Mouse (Mus musculus) retina, postnatal 7 days (tissue): ENCODE data around the gene Wdr49.

Experiments used
- DNase-seq: peaks from one replicate; pipeline ENCODE4 v3.0.0-alpha.2; 2012; ENCODE audit warnings: low read depth, low spot score

The Wdr49 gene

DNA sequence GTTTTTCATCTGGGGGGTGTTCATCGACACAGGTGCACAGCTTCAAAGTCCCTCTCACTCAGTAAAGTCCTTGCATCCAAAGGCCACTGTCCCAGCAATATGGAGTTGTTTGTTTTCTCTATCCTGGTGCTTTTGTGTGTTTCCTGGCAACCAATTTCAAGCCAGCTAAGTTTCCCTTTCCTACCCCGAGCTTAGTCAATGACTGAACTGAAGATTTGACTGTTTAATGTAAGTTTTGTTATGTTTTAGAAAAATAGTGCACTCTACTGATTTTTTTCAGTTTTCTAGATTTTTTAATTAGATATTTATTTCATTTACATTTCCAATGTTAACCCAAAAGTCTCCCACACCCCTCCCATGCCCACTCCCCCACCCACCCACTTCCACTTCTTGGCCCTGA, at the start of gene Wdr49:
Gene Wdr49, minus strand, starts transcription at position 101 of the 400 bp plus-strand sequence.
- DNase-seq, result no peak

DNA sequence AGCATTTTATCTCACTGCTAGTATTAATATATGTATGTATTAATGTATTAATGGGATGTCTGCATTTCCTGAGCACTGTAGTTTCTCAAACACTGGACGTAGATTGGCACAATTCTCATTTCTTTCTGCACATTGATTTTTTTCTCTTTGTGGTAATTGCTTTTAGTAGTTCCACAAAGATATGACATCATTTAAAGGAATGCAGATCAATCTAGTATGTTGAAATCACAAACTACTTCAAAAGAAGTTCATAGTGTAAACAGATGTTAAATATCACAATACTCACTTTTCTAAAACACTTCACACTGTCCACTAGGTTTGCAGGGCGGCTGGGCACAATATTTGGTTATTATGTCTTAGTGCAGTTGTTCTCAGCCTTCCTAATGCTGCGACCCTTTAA, 49.1 kb upstream of the Wdr49 start:
- no peak for DNase-seq

DNA sequence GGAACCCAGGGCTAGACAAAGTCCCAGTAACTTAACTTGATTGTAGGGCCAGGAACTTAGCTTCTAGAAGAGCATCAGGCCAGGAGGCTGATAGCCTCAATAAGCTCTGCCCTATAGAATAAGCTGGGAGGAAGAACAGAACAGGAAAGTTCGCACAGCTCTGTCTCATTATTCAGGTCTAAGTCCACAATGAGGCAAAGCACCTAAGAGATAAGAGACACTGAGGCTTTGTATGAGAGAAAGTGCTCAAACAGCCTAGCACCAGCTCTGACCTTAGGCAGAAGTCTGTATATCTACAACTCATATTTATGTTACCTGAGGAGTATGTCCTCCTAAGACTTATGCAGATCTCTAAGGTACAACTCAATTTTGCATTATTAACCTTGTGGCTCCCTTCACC, 40.6 kb upstream of the Wdr49 start:
- DNase-seq, result no peak

DNA sequence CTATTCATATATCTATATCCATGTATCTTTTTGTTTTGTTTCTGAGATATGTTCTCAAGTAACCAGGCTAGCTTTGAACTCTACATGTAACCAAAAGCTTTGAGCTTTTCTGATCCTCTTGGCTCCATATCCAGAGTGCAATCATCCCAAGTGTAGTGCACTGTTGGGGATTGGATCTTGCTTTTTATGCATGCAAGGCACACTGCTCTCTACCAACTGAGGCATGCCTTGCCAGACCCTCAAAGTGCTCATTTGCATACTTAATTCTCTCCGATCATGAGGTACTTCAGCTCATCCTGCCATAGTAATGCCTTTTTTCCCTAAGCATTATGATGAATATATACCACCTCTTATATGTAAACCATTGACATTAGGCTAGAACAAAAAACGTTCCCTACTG, 39.4 kb upstream of the Wdr49 start:
- no peak for DNase-seq

DNA sequence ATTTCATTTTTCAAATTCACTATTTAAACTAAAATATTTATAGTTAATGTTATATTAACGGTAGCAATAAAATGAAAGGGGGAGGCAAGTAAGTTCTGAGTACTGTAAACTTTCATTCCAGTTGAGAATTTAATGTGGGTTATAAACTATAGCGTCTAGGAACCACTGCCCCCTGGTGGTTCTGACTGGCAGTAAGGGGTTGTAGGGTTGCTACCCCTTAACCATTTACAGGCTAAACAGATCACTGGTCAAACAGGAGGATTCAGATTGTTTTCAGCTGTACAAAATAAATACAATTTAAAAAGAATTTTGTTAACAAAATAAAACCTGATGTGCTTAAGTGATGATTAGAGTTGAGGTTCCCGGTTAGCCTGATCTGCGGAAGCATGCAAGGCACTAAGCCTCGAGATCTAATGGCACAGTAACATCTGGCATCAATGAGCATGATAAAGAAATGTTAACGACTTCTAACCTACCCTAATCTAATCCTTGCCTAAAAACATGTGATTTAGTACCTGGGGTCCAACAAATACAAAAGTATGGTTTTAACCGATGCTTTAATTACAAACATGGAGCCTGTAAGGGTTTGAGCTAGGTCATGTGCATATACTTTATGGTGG, 35.8 kb upstream of the Wdr49 start:
- DNase-seq, result peak; percentile 0

DNA sequence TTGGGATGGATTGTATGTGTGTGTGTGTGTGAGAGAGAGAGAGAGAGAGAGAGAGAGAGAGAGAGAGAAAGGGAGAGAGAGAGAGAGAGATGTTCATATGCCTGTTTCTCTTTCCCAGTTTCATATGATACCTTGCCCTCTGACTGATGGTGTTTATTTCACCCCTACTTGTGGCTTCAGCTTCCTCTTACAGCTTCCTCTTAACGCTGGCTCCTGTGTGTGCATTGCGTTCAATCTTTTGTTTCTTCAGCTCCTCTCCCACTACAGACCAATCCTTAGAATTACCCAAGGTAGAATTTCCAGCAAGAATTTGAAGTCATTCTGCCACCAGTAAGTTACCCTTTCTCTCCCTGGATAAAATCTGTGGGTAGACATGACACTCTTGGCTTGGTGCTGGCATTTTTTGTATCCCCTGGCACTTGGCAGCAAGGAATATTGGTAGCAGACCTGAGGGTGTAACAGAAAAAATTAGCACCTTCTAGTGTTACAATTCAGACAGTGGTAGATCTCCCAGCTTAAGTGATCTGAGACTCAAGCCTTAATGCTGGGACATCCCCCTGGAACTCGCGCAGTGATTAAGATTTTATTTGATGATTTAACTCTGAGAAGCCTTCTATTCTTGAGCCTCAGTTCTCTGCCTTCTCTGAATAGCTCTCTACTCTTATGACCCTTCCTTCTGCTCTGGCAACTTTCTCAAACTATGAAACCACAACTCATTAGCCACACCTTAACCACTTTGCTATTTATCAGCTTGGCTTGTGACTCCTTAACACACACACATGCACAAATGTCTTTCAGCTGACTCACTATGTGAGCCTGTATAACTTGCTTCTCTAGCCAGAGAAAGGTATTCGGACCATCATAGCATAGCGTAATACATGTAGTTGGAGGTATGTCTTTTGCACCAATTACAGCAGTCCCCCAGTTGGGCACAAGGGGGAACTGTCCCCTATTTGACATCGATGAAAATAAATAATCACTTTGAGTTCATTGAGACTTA, 17.3 kb upstream of the Wdr49 start:
- no peak for DNase-seq

DNA sequence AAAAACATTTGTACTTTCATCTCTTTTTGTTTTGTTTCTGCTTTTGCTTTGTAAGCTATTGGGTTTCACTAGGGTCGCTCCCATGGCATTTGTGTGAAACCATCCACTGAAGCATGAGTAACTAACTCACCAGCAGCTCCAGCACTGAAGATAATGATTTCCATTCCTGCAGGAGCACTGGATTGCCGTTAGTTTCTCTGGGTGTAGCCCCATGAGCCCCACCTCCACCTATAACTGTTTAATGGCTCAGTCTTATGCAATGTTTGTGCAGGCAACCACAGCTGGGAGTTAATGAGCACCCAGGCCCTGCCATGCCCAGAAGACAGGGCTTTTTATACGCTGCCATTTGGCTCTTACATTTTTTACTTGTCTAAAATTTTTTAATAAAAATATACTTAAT, 11.0 kb upstream of the Wdr49 start:
- DNase-seq, result no peak

DNA sequence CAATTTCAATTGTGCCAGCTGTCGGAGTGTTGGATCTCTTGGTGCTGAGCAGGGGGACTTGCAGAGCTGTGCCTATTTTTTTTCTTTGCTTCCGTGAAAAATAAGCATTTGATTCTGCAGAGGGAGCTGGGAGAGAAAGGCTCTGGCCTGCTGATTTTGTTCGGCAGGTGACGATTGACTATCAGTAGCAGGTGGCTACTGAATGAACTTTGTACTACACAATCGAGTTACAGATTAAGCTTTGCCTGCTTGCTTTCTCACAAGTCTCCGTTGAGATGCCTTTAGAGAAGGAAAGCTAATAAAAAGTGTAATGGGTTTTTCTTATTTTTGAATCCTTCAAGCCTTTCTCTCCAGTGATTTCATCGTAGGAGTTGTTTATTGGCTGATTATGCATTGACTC, 6.8 kb downstream of the Wdr49 start:
- DNase-seq, result no peak

DNA sequence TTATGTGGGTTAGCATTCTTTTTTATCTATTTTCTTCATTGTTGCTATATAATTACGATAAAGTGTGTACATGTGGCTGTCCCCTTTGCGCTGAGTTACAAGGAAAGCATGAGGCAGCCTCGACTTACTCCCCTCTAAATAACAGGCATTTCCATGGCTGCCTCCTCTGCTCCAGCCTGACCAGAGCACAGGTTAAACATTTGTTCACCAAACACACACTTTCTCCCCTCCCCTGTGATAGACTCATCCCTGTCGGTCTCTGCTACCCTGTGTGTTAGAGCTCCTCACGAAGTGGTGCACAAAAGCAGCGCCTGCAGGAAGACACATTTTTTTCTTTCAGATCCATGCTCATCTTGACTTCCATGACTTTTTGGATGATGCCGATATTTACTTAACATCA, 7.3 kb downstream of the Wdr49 start:
- no peak for DNase-seq

DNA sequence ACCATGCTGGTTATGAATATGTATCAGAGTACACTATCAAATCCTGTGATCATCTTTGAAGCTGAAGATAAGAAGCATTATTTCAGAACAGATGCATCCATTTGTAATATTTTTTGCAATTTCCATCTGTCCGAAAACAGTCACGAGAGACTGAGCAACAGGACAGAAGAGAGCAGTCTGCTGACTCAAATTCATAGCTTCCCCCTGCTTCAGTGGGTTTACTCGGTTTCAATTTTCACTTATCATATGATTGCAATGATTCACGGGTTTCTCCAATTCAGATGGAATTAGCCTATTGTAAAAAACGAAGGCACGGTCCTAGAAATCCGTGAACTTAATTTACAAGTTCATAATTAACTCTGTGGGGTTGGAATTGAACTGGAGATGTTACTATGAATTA, 13.8 kb downstream of the Wdr49 start:
- DNase-seq, result no peak

DNA sequence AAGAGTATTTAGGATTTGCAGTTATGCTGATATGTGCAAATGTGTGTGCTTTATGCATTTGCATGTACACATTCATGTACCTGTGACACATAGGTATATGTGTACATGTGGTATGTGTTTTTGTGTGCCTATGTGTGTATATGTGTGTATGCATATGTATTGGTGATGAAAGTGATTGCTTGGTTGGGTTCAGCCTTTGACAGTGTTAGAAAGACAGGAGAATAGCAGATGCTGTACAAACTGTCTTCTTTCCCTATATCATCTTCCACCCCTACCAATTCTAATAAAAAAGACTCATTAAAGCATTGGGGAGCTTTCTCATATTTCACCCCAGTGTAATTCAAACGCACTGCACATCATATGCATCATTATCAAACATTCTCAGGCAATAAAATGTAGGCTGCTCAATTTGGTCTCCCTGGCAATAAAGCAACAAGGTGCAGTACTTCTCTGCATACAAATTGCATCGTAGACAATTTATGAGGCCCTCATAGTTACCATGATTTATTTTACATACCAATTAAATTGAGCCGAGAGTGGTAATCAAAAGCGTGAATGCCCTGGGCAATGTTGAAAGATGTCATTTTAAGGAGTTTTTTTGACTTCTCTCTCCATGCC, 51.3 kb downstream of the Wdr49 start:
- DNase-seq, result no peak

DNA sequence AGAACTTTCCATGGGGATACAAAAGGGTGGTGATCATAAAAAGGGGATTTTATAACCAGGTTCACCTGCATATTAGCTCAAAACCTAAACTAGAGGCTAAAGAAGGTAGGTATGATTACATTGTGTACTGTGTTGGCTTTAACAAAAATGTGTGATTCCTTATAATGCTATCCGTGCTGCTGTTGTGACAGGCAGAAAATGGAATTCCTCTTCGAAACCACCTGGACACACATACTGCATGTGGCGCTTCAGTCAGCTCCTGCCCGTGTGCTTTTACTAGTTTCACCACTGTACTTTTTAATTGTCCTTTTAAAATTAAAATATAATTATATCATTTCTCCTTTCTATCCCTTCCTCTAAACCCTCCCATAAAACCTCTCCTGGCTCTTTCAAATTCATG, 86.0 kb downstream of the Wdr49 start:
- DNase-seq, result no peak

DNA sequence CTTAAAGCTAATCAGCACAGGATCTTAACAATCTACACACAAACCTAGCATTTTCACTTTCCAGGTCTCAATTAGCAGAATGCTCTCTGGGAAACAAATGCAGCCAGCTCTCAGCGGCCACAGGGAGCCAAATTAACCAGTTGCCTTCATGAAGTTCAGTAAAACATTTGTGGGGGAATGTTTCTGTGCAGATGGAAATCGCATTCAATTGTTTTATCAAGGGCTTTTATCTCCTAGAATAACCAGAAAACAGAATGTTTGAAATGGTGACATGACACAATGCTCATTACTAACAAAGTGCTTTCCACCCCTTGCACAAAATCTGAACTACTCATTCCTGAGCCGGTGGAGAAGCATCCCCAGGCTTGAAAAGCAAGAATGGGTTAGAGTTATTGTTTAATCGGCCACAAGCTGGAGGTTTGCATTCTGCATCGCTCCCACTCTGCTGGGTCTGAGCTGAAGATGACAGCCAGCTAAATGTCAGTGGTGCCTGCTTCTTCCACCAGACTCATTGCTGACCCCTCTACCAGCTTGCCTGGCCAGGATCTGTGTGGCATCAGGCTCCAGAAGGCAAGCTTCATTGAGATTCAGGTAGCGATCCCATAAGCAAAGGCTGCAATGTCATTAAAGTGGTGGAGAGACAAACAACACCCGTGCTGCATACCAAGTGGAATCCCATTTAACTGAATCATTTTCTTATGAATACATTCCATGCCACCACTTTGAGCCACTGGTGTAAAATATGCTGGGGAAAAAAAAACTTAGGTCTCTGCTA, 86.6 kb downstream of the Wdr49 start:
- DNase-seq, result no peak

DNA sequence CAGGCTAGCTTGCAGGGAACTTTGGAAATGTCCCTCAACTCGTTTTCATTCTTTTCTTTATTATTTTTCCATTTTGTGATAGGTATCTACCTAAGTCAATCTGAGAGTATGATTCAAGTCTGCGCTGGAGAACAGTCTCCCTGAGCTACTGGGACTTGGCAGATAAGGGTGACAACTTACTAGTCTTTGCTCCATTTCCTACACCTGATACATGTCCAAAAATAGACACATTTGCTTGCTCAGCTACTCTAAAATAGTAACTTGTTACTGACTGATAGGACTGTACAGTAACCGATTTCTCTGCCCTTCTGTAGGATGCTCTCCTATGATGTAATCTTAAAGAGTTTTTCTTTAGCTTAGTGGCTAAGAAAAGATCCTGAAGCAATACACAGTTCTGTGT, 87.5 kb downstream of the Wdr49 start:
- no peak for DNase-seq

DNA sequence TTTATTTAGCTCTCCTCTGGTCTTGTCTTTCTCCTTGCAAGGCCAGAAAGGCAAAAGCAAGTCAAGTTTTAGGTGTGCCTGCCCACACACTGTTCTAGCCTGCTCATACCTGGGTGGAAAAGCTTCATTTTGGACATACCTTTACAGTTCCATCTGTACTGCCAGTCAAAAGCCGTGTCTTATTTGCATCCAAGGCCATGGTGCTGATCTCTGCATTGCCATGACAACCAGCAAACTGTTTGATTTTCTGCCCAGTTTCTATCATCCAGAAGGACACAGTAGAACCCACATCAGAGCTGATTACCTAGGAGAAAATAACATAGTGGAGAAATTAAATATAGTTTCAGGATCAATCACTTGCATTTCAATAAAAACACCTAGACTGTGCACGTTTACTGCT, 100.2 kb downstream of the Wdr49 start:
- no peak for DNase-seq

DNA sequence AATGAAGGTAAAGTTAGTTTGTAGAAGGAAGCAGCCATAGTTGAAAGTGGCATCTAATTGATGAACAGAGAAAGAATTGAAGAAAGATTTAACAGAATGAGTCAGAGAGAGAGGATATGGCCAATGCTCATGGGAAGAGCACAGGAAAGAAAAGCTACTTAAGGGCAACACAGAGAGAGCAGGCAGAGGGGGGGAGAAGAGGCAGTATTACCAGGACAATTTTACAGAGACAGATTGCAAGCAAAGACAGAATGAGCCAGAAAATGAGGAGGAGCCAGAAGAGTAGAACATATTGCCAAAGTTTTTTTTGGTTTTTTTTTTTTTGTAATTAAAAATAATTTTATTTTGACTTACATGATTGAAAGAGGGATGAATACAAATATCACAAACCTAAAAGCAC, 128.0 kb downstream of the Wdr49 start:
- no peak for DNase-seq

DNA sequence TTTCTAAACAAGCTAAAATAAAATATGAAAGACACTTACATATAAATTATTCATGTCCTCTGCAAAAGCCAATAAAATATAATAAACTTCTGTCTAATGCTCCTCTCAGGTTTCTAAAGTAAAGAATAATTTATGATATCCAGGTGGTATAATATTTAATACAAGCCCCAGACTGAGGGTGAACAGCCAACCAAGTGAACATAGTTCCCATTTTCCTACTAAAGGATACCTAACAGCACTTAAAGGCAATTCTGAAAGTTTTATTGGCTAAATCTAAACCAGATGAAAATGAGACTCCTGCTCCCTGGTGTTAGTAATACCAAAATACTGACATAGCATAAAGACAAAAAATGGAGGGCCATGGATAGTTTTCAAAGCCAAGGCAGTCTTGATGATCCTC, 144.8 kb downstream of the Wdr49 start:
- no peak for DNase-seq

DNA sequence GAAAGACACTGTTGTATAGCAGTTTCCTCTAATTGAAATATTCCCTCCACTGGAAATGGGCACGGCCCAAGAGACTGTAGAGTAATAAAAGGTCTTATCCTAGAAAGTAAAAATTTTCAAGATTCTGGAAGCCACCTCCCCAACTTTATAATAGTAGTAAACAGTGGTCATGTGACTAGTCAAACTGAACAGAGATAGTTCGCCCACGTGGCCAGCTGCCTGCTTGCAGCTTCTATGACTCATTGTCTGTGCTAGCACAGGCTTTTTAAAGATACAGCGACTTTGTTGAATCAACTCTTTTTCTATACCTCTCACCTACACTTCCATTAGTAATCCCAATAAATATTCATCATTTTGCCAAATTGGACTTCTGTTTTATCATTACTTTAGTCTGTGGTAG, 161.0 kb downstream of the Wdr49 start:
- no peak for DNase-seq

DNA sequence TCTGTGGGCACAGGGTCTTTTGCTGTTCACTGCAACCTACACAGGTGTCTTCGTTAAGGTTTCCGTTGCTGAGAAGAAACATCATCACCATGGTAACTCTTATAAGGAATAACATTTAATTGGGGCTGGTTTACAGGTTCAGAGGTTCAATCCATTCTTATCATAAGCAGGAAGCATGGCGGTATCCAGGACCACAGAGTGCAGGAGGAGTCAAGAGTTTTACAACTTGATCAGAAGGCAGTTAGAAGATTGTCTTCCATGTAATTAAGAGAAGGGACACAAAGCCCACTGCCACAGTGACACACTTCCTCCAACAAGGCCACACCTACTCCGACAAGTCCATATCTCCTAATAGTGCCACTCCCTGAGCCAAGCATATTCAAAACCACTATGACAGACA, 173.1 kb downstream of the Wdr49 start:
- DNase-seq, result no peak

DNA sequence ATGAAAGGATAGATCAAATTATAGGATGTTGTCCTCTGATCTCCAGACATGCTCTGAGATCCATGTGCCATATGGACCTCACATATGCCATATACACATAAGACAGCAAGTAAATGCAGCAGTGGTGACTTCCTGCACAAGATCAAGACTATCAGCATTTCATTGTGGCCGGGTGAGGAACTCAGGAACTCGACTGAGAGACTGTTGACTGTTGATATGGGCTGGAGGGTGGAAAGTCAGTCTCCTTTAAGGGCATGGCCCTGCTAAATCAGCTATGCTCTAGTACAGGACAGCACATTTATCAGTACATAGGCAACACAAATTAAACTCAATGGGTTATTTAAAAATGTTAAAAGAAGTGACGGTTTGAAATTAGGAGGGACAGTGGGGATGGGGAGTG, 173.7 kb downstream of the Wdr49 start:
- DNase-seq, result no peak

DNA sequence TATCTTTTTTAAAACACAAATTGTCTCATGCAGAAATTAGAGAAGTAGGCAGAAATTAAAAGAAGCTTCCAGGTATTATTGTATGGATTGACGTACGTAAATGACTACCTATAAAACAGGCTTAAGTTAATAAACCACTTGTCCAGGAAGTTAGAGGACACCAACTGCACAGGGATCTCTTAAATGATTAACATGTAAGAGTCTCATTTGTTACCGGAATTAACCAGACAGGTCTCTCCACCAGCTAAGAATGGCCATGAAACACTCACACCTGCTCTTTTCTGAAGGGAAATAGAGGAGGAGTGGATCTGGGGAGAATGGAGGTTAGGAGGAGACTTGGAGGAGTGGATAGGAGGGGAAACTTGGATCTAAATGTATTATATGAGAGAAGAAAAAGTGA, 176.4 kb downstream of the Wdr49 start:
- no peak for DNase-seq

DNA sequence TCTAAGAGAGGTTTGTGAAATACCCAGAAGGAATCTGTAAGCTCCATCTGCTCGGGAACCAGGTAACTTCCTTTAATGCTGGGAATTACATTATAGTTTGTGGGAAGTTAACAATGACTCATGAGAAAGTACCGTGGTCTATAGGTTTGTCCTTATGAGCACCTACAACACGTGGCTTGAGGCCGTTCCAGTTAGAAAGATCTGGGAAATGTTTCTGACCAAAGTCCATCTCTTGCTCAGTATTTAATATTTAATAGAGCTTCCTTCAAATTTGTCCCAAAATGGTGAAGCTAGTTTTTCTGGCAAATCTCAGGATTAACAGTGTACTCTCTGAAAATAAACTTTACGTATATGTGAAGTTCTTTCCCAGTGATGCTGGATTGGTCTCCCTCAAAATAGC, 177.3 kb downstream of the Wdr49 start:
- DNase-seq, result no peak
